Mouse (Mus musculus) T-helper 17 cell (primary cell): ENCODE data around the gene C1ql1.
"Not testable (repeated sequence)": the region's sequence is repeated elsewhere in the genome, so short reads cannot be mapped to it uniquely, and the experiment has no call there.

Experiments
- in situ Hi-C, 2 experiments: fragments of 300-600 bp; cut with MboI, MseI; formaldehyde crosslinking; loops; 1 replicate in 1 of 2; 2 replicates in 1 of 2; pipeline ENCODE4 v1.15.1; 2025; ENCODE audit warnings: high pct_unique_total_duplicates in 2 of 2

Gene C1ql1

GRCm38 (mm10) chr11:102946265-102946991 lies at the start of gene C1ql1:
C1ql1 (minus strand) TSS chr11:102946688.
- in situ Hi-C loops = no loop called here

GRCm38 (mm10) chr11:102994952-102995351 lies 48.5 kb upstream of the C1ql1 start:
- in situ Hi-C loops = loop anchor here (5.0 kb wide), 1 partner anchor 98 kb away; no protein-coding TSS in a partner anchor

- in situ Hi-C loops = loop anchor here (5.0 kb wide), 1 partner anchor 96 kb away; no protein-coding TSS in a partner anchor
These were observed 47.0 kb upstream of the C1ql1 start for GRCm38 (mm10) chr11:102993420-102994029.

DNA sequence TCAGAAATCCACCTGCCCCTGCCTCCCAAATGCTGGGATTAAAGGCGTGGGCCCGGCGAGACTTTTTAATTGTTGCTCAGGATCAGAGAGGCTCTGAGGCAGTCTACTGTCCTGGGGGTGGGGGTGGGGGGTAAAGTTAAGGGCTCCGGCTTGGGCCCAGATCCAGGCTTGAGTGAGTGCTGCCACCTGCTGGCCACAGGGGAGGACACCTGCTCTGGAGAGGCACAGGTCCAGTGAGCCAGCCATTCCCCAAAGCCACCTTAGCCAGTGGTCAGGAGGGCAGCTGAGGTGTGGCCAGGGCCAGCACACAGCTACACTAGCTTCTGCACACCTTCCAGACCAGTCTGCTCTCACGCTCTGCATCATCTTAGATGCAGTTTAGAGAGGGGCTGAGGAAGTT lies 46.5 kb upstream of the C1ql1 start:
- in situ Hi-C loops = loop anchor here (5.0 kb wide), 1 partner anchor 96 kb away; no protein-coding TSS in a partner anchor

DNA sequence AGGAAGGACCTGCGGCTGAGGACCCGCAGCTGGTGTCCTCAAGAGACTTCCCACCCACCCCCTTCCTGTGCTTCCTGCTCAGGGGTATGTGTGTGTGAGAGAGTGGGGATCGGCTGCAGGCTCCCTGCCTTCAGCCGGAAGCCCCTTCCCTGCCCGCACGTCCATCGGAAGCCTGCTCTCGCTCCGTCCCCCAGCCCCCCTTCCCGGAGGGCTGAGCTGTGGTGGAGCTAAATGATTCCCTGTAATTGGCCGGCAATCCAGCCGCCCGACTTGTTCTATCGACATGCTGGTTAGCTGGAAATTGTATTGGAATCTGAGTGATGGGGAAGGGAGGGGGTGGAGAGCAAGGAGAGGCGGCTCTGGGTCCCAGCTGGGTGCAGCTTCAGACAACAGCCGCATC lies 45.2 kb upstream of the C1ql1 start:
- in situ Hi-C loops = loop anchor here (5.0 kb wide), 1 partner anchor 94 kb away; no protein-coding TSS in a partner anchor

DNA sequence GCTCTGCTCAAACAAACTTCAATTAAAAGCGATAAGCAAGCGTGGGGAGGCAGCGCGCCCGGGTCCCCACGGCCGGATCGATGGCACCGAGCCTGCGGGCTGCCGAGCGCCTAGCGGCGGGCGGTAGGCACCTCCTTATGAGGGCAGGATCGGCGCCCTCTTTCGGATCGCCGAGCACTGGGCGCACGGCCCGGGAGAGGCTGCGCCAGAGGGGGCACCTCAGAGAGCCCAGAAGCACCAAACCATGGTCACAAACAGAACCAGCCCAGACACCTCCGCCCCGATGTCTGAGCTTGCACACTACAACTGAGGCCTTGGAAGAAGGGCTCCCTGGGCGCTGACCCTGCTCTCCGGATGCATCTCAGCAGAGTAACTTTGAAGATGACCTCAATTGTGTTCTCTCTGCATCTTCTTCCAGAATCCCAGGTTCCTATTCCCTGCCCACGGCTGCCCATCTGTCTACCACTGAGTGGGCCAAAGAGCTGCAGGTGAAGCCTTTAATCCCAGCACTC lies 43.7 kb upstream of the C1ql1 start:
- in situ Hi-C loops = loop anchor here (5.0 kb wide), 1 partner anchor 93 kb away; no protein-coding TSS in a partner anchor

DNA sequence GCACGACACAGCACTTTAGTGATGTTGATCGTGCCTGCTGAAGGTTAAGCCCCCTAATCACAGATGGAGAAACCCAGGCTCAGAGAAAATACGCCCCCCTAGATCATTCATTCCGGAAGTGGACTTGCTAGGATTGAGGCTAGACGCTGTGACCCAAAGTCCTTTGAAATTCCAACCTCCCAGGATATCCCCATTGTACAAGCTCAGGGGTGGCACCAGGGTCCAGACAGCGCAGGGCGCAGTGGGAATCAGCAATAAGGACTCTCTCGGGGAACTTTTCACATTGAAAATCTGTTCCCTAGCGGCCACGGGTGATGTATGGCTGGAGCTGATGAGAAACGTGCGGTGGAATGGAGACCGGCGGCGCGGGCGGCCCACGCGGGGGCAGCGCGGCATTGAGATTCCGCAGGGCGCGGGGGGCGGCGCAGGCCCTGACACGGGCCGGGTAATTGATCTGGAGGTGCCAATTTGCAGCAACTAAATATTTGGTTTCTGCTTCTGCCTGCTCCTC lies 43.2 kb upstream of the C1ql1 start:
- in situ Hi-C loops = loop anchor here (5.0 kb wide), 1 partner anchor 92 kb away; no protein-coding TSS in a partner anchor

GRCm38 (mm10) chr11:102985160-102985559 lies 38.7 kb upstream of the C1ql1 start:
- in situ Hi-C loops = no loop called here

- in situ Hi-C loops = no loop called here
These were observed 38.1 kb upstream of the C1ql1 start for GRCm38 (mm10) chr11:102984615-102985014.

GRCm38 (mm10) chr11:102984086-102984485 lies 37.6 kb upstream of the C1ql1 start:
- in situ Hi-C loops = no loop called here

- in situ Hi-C loops = no loop called here
These were observed 34.8 kb upstream of the C1ql1 start for GRCm38 (mm10) chr11:102981151-102981890.

- in situ Hi-C loops = no loop called here
These were observed 31.7 kb upstream of the C1ql1 start for GRCm38 (mm10) chr11:102978052-102978666.

- in situ Hi-C loops = not testable (repeated sequence)
These were observed 29.5 kb upstream of the C1ql1 start for GRCm38 (mm10) chr11:102975966-102976365.

GRCm38 (mm10) chr11:102972326-102972725 lies 25.8 kb upstream of the C1ql1 start:
- in situ Hi-C loops = no loop called here

GRCm38 (mm10) chr11:102971604-102972003 lies 25.1 kb upstream of the C1ql1 start:
- in situ Hi-C loops = no loop called here

GRCm38 (mm10) chr11:102964547-102965091 lies 18.1 kb upstream of the C1ql1 start:
- in situ Hi-C loops = no loop called here

- in situ Hi-C loops = no loop called here
These were observed 17.5 kb upstream of the C1ql1 start for GRCm38 (mm10) chr11:102963855-102964546.

DNA sequence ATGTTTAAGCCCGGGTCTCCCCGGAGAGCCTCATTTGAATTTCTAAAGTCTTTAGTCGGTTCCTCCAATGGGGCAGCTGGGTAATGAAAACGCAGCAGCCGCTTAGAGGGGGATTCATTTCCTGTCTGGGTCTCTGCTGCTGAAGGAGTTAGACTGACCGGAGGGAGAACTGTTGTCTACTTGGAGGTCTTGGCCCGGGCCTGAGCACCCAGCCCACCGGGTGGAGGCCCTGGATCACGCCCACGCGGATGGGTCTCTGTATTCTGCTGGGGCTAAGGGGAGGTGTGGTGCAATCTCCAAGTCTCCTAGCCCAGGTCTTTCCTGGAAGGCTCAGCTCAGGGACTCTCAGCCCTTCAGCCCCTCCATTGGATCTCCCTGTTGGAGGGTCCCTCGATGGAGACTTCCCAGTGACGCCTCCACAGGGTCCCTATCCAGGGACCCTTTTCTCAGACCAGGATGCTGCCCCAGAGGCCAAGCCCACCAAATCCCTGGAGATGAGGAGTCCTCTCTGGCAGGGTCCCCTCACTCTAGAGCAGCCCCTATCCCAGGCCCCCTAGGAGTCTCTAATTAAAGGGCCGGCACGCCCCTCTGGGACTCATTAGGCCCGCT lies 16.9 kb upstream of the C1ql1 start:
- in situ Hi-C loops = no loop called here

DNA sequence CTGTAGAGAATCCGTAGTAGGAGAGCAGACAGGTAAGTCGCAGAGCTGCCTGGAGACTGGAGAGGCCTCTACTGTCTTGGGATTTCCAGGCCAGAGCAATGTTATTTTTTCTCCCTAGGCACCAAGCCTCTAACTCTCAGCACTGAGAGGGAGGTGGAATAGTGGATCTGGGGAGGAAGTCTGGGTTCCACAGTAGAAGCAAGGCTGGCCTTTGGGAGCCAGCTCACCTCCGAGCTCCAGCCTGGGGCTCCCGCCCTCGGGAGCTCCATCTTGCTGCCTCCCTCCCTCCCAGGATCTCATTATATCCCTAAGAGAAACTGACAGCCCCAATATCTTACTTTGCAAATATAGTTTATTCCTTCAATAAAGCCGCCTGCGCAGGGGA lies 16.4 kb upstream of the C1ql1 start:
- in situ Hi-C loops = no loop called here

- in situ Hi-C loops = no loop called here
These were observed 14.6 kb upstream of the C1ql1 start for GRCm38 (mm10) chr11:102961082-102961481.
